Mouse (Mus musculus) stomach, postnatal 0 days (tissue): ENCODE data around the gene Clk4. TPM values are rescaled to one million over a fixed set of nuclear protein-coding genes. Genes with fewer than 3 reads are reported as not detected.

ENCODE experiments used
- ATAC-seq: fragments of 200-750 bp; cut with Nextera tagmentation; 2 replicates; pipeline ENCODE4 v1.8.0; 2017; ENCODE audit not compliant: low FRiP score, low TSS enrichment
- DNase-seq: peaks from one replicate; pipeline ENCODE4 v3.0.0-alpha.2; 2016; ENCODE audit warnings: low spot score
- H3K27ac ChIP-seq: fragments of 300-500 bp; sonication (generic); replicated peaks from 2 replicates; pipeline ENCODE4 v1.5.1; 2014; ENCODE audit warnings: mild to moderate bottlenecking, control low read depth
- H3K27me3 ChIP-seq: fragments of 300-500 bp; sonication (generic); 2 replicates; pipeline ENCODE4 v1.6.1; 2014; ENCODE audit warnings: low read length; ENCODE audit not compliant: control insufficient read depth, insufficient read depth
- H3K36me3 ChIP-seq: fragments of 300-500 bp; sonication (generic); 2 replicates; pipeline ENCODE4 v1.6.1; 2014; ENCODE audit warnings: low read length, mixed read lengths; ENCODE audit not compliant: control insufficient read depth, insufficient read depth
- H3K4me1 ChIP-seq: fragments of 300-500 bp; sonication (generic); replicated peaks from 2 replicates; pipeline ENCODE4 v1.6.1; 2014; ENCODE audit warnings: antibody characterized with exemption; ENCODE audit not compliant: control insufficient read depth, insufficient read depth
- H3K4me2 ChIP-seq: fragments of 300-500 bp; sonication (generic); replicated peaks from 2 replicates; pipeline ENCODE4 v1.6.1; 2014; ENCODE audit warnings: low read depth, mild to moderate bottlenecking, control low read depth, moderate library complexity
- H3K4me3 ChIP-seq: fragments of 300-500 bp; sonication (generic); 2 replicates; pipeline ENCODE4 v1.5.1; 2014; ENCODE audit warnings: low read depth, low read length, control low read depth
- H3K9ac ChIP-seq: fragments of 300-500 bp; sonication (generic); 2 replicates; pipeline ENCODE4 v1.6.1; 2014; ENCODE audit warnings: mild to moderate bottlenecking, low read length, control low read depth, mixed read lengths
- H3K9me3 ChIP-seq: fragments of 300-500 bp; sonication (generic); 2 replicates; pipeline ENCODE4 v1.6.1; 2016; ENCODE audit warnings: low read length; ENCODE audit not compliant: control insufficient read depth
- CTCF ChIP-seq: IDR thresholded peaks from 2 replicates; pipeline ENCODE4 v1.5.1; 2016; ENCODE audit warnings: antibody characterized with exemption, low read depth, mild to moderate bottlenecking, moderate library complexity
- EP300 ChIP-seq: optimal IDR thresholded peaks from 2 replicates; pipeline ENCODE3; 2016; ENCODE audit warnings: antibody characterized with exemption
- WGBS: fragments of 180-500 bp; shearing (Covaris S2); extraction: QIAGEN DNeasy Blood & Tissue Kit; methylation state at CpG from one replicate; pipeline ENCODE4 v1.1.7; 2014; 5-methylcytosine and 5-hydroxymethylcytosine counted together
- polyA plus RNA-seq: library from polyadenylated mRNA; unstranded; fragments of >200 nt; fragmentation: Nextera tagmentation; extraction: Ambion mirVana; gene quantifications from 2 replicates; pipeline ENCODE4 v1.2.1, GENCODE M21; 2015

Gene Clk4
- polyA plus RNA-seq, 1 experiment from 2014 or later: 47.7 TPM

GRCm38 (mm10) chr11:51320609-51321008, 59.1 kb downstream of the Clk4 start:
- TF ChIP-seq EP300: no peak
- TF ChIP-seq CTCF: no peak

GRCm38 (mm10) chr11:51326908-51327307, 65.4 kb downstream of the Clk4 start:
- DNase-seq (no peak), ATAC-seq (no peak)
- Histone ChIP-seq H3K4me1 (no peaks in the 10 kb centered on the region), H3K27me3 (no peaks in the 10 kb centered on the region), H3K9me3 (no peaks in the 10 kb centered on the region), H3K36me3 (no peaks in the 10 kb centered on the region), H3K4me3 (no peak overlapping the region), H3K4me2 (no peak overlapping the region), H3K27ac (no peak overlapping the region), H3K9ac (no peak overlapping the region)
- TF ChIP-seq EP300 (no peak), CTCF (peak; percentile 63)
- WGBS: 66% methylated on average over 6 of the region's 6 CpGs

More at GRCm38 (mm10) chr11:51320609-51321008, 59.1 kb downstream of the Clk4 start:
- DNase-seq (no peak), ATAC-seq (no peak)
- H3K9me3 ChIP-seq: no peaks in the 10 kb centered on the region
- H3K4me1 ChIP-seq: no peaks in the 10 kb centered on the region
- H3K9ac ChIP-seq: no peak overlapping the region
- no peaks in the 10 kb centered on the region for H3K36me3 ChIP-seq
- no peak overlapping the region for H3K27ac ChIP-seq
- no peak overlapping the region for H3K4me3 ChIP-seq
- H3K27me3 ChIP-seq: no peaks in the 10 kb centered on the region
- H3K4me2 ChIP-seq: no peak overlapping the region

GRCm38 (mm10) chr11:51328387-51328942, 66.9 kb downstream of the Clk4 start:
- no peak overlapping the region for H3K4me3 ChIP-seq
- H3K9ac ChIP-seq: no peak overlapping the region
- no peak overlapping the region for H3K27ac ChIP-seq
- TF ChIP-seq EP300 (no peak), CTCF (no peak)
- DNase-seq (no peak), ATAC-seq (no peak)
- H3K9me3 ChIP-seq: no peaks in the 10 kb centered on the region
- no peak overlapping the region for H3K4me2 ChIP-seq
- H3K4me1 ChIP-seq: no peaks in the 10 kb centered on the region
- no peaks in the 10 kb centered on the region for H3K36me3 ChIP-seq
- no peaks in the 10 kb centered on the region for H3K27me3 ChIP-seq
- 81% methylated on average over 12 of the region's 12 CpGs for whole genome bisulfite sequencing

GRCm38 (mm10) chr11:51329837-51330714, 68.5 kb downstream of the Clk4 start:
- WGBS: 67% methylated on average over 11 of the region's 11 CpGs
- Histone ChIP-seq H3K4me2 (no peak overlapping the region), H3K36me3 (no peaks in the 10 kb centered on the region), H3K4me1 (no peaks in the 10 kb centered on the region), H3K27me3 (no peaks in the 10 kb centered on the region), H3K4me3 (no peak overlapping the region), H3K27ac (no peak overlapping the region), H3K9me3 (no peaks in the 10 kb centered on the region), H3K9ac (no peak overlapping the region)
- DNase-seq (no peak), ATAC-seq (no peak)
- no peak for TF ChIP-seq CTCF
- TF ChIP-seq EP300: no peak

Other genes starting within 250 kb of the Clk4 start
- 0.04 TPM in 1 of 2 replicates, not detected in the other for gene Olfr54, start 247.5 kb upstream of the Clk4 start, polyA plus RNA-seq
- gene Olfr1375, start 213.6 kb upstream of the Clk4 start, polyA plus RNA-seq: not detected in 2 replicates
- gene Zfp354a, start 202.5 kb upstream of the Clk4 start, polyA plus RNA-seq: 2.6 and 2.8 TPM in 2 replicates
- not detected in 2 replicates for gene Gm12569, start 41.3 kb upstream of the Clk4 start, polyA plus RNA-seq
- 0.17 and 0.25 TPM in 2 replicates for gene BC049762, start 1.3 kb downstream of the Clk4 start, polyA plus RNA-seq
- 2.5 and 3.8 TPM in 2 replicates for gene Col23a1, start 28.2 kb downstream of the Clk4 start, polyA plus RNA-seq